Mouse (Mus musculus) c-Kit-positive CD71-positive TER-119-negative erythroid progenitor cells, embryonic 14.5 days (primary cell): Measurements from ENCODE around the gene Robo2.

ENCODE experiments used
- DNase-seq: peaks from one replicate; pipeline ENCODE4 v3.0.0-alpha.2; 2013; ENCODE audit warnings: low read depth

The Robo2 gene

DNA sequence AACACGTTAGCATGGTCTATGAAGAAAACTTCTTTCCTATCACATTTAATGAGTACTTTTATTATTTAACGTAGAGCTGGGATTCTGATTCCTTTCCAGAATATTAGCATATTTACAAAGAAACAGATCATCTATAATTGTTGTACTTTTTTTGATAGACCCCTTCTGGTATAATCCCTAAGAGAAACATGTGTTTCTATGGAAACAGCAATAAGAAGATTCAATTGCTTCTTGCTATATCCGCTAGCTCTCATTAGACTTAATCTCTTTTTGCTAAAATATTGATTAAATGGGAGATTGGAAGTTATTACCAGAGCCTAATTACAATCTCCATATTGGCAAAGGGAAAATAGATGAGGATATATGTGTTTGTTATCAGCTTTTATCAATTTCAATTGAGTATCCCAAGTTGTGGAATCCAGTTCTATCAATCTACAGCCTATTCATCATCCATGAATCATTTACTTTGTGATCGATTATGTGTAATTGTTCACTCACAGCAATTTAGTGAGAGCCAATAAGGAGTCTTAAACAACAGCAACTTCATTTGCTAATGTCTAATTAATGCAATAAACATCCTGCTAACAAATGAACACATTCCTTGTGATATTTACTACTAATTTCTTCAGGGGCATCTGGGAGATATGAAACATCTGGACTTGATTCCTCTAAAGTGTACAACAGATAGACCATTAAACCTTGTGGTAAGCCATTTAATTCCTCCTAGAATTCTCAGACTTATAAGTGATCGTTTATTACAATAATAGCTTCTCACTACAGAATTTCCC lies 472.0 kb downstream of the Robo2 start:
- DNase-seq = no peak

DNA sequence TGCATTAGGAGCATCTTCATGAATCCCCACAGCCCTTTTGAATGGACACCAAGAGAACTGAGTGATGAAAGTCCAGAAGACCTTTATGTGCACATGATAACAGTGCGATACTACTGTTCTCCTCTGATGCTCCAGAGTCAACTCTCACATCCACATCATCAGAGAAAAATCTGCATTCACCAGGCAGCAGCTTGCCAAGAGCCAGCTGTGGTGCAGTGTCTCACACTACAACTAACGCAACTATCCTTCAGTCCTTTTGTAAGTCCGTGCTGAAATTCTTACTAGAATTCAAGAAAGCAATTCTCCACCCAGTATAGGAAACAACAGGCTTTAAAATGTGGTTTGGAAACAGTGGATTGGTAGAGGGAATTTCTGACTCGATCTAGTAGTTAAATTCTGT lies 481.3 kb downstream of the Robo2 start:
- DNase-seq = no peak

DNA sequence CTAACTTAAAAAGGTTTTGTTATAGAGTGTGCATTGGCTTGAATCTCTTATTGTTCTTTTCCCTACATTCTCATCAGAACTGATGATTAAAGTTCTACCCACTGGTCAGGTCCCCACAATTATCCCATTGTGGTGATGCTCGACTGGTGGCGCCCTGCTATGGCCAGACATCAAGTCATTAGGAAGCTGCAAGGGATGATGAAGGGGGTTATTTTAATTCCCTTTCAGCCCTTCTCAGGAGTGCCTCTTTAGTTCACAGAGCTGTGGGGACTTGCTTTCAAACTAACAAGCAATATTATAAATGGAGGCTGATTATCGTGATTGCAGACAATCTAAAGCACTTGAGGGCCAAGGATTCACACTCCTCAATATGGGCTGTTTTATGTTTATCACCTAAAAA lies 484.1 kb downstream of the Robo2 start:
- DNase-seq = no peak

DNA sequence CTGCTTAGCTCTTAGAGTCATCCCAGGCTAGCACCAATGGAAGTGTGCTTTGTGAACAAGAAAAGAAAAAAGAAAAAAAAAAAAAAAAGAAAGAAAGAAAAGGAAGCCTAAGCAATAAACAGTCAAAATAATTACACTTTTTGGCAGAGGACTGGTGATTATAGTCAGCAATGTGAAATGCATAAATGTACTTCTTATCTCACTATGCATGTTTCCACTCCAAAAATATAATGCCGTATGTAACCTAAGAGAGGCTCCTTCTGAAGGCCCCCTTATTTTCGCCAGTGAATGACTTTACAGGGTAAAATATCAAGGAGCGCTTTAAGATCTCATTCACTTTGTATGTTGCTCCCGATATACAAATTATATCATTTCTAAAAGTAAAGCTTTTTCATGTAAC lies 496.2 kb downstream of the Robo2 start:
- DNase-seq = no peak

DNA sequence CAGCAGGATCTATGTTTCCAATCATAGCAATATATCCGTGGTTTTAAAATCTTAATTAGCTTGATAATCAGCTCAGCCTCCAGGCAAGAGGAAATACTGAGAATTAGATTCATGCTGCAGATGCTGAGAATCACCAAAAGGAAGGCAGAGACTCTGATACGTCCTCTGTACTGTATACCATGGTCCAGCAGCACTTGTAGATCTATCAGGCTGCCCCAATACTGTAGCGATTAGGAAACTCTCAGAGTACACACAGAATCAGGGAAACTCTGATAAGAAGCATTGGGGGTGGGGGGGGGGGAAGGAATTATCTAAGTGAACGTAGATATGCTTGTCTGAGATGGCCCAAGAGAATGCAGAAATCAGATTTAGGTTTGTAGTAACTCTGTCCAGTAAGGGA lies 496.7 kb downstream of the Robo2 start:
- DNase-seq = no peak

DNA sequence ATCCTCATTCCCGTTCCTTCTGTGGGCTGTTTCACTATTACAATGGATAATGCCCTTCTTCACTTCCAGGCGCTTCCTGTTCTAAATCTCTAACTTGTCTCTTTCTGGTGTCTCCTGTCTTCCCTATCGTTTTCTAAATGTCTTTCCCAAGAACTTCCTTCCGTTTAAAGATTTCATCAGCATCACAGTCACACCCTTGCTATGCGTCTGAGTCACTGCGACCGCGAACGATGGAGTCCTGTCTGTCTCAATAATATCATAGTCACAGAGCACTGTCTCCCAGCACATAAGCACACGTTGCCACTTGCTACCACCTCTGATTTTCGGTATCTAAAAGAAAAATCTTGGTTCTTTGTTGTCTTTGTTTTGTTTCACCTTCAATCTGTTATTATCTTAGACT lies 503.1 kb downstream of the Robo2 start:
- DNase-seq = no peak

DNA sequence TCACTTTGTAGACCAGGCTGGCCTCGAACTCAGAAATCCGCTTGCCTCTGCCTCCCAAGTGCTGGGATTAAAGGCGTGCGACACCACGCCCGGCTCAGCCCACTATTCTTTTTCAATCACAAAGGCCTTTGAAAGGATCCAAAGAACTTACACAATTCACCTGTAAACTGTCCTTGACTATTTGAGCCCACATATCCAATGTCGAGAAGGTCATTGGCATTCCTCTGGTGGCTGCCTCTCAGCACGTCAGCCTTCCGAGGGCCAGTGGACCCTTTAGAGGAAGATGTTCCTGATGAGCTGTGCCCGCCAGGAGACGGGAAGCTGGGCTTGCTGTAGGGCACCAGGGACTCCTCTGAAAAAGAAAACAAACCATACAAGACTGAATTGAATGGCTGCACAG lies 514.8 kb downstream of the Robo2 start:
- no peak for DNase-seq

DNA sequence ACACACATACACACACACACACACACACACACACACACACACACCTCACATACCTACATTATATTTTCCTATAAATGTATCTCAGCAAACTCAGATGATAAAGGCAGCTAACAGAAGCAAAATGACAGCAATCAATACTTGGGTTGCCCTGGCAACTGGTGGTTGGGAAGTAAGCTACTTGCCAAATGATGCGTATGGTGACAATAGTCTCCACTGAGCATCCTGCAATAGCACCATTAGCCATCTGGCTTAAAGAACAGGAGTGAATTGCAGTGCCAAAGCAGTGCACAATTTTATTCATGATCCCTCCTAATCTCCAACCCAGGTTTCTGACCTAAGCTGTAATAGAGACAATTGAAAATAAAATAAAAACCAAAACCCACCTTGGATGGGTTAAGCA lies 529.7 kb downstream of the Robo2 start:
- no peak for DNase-seq

DNA sequence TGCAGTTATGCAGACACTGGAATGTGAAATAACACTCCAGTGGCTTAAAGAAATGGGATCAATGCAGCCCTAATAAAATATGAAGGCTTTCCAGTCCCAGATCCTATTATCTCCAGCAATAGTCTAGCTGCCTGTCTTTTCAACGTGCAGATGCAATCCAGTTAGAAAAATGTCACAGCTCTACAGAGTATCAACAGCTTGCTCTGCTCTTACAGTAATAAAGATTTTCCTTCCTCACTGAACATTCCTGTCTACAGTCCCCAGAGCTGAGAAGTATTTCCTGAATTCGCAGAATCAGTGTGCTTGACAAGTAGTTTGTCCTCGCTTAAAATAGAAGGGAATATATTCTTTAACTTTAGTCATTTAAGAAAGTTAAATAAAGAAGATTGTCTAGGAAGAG lies 533.7 kb downstream of the Robo2 start:
- no peak for DNase-seq

DNA sequence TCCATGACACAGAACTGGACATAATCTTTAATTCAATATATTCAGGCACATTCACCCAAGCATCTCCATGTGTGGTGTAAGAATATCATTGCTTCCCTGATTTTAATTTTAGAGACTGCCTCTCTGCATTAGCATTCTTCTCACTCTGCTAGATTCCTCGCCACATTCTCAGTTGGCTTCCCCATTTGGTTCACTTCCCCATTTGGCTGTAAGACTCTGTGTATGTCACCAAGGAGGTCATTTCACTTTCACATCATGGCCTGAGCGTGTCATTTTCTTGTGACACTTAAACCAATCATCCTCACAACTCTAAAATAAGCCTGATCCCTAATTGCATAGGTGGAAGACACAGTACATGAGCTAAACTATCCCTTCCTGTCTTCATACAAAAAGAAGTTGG lies 536.6 kb downstream of the Robo2 start:
- no peak for DNase-seq

DNA sequence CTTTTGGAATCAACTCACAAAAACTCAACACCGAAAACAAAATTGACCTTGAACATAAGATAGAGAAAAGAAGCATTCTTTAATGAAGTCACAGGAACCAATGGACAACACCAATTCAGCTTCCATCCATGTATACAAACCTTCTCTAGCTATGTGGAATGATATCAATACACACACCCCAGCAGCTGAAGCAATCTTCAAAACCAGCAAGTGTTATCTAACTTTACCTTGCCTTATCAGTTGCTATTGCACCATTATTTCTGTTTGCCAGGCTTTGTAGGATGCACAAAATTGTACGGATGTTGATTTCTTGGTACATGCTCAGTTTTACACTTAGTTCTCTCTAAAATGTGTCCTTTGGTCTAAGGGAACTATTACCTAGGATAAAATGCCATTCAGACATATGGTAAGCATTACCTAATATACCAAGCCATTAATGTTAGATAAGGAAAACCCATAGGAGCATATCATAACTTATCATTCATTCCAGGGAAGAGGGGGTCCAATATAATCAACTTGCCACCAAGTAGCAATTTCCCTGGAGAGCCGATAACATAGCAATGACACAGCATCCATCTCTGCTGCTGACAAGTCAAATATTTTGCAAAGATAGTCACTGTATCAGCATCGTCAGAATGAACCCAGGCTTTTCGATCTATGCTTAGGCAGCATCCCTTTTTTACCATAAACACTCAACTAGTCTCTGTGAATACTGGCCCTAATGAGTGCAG lies 537.6 kb downstream of the Robo2 start:
- DNase-seq = no peak

DNA sequence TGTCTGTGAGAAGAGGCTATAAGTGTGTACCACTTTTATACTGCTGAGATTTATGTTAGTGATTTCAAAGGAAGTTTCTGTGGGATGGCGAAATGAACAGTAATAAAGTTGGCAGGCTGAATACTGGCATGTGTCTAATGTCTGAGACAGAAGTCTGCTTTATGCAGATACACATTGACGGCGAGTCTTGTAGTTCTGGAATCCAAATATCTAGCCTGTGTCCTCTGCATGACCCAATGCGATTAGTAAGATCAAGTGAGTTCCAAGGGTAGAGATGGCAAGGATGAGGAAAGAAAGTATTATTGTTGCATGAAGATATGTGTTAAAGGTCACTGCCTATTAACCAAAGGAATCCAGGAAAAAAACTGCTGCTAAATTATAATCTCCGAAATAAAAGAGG lies 541.3 kb downstream of the Robo2 start:
- DNase-seq = no peak

DNA sequence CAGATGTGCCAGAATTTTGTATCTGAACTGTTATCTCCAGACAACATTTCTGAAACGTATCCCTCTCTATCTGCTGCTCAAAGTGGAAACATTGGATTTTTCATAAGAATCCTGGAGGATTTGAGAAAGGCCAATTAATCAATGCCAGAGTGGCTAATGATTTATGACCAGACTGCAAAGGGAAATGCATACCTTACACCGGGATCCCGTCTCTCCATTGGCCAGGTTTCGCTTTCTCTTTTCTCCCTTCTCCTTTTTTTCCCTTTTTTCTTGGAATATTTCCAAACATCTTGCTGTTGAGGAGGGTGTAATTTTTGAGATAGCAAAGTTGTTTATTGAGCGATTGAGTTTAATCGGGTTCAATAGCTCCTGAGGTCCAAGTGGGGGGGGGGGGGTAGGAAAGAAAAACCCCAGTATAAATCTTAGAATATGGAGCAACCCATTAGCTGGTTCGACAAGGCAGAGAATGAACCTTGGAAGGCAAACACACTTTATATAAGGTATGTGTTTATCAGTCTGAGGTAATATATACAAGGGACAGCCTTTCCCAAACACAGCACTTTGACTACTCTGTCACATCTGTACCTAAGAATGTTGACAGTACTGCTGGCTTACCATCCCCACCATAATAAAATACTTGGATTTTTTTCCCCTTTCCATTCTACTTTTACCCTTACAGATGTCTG lies 542.0 kb downstream of the Robo2 start:
- DNase-seq = no peak

DNA sequence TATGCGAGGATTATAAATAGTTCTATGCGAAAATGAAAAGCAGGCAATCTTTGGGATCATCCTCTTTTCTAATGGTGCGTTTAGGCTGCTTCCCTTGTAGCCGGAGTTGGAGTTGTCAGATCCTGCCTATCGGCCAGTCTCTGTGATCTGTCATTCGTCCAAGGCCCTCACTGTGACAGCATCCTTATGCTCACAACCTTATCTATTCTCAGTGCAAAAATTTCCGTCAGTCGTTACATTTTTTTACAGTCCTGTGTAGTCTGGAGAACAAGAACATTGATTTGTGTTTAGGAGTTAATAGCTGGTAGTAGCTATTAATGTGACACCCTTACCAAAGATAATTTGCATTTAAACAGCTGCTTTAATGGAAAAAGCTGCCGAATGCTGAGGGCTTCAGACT lies 547.0 kb downstream of the Robo2 start:
- DNase-seq = no peak

DNA sequence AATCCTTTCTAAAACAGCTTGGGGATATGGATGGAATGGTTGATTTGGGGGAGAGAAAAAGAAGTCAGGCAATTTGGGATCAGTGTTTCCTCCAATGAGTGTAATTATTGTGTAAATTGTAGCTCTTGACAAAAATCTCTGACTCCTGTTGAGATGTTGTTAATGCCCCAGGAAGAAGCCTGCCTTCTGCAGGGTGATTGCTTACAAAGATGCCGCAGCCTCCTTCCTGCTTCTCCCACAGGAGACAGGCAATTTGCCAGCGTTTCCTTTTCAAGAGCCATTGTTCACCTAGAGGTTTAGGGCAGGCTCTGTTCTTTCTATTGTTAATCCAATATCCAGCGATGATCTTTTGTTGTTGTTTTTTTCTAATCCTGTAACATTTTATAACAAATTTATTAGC lies 547.9 kb downstream of the Robo2 start:
- no peak for DNase-seq

DNA sequence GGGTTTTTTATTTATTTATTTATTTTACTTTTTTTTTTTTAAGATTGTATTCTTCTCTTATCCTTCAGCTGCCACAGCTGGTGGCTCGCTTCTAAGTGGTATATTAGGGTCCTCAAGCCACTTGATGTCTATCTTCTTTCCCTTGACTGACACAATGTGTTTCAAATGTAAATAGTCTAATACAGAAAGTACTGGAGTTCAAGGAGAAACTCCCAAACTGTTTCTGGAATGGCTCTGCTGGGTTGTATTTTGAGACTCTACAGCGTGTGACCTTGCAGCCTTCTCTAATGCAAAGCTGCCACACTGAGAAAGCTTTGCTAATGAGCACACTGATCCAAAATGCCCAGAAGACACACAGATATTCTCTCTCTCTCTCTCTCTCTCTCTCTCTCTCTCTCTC lies 552.9 kb downstream of the Robo2 start:
- DNase-seq = no peak

DNA sequence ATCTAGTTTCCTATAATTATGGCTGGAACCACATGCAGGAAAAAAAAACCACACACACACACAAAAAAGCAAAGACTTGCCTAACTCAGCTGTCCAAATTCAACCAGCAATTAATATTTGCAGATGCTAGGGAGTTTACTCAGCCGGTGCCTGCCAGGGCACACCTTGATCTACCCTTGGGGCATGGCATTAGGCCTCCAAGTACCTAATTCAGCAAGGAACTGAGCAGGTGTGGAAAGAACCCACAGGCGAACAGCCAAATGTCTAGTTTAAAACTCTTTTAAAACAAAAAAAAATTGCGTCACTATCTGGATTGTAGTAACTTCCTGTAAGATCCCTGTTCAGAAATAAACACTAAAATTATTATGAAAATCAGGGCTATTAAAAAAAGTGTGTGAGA lies 555.8 kb downstream of the Robo2 start:
- no peak for DNase-seq
